Mouse (Mus musculus): Measurements from ENCODE around the gene Myh6. TPM values are rescaled to one million over a fixed set of nuclear protein-coding genes. Genes with fewer than 3 reads are reported as not detected.

Gene Myh6
- not detected in 2 replicates for polyA plus RNA-seq (2012; ENCODE audit: insufficient read depth, insufficient read length, low replicate concordance, missing spikeins)

DNA sequence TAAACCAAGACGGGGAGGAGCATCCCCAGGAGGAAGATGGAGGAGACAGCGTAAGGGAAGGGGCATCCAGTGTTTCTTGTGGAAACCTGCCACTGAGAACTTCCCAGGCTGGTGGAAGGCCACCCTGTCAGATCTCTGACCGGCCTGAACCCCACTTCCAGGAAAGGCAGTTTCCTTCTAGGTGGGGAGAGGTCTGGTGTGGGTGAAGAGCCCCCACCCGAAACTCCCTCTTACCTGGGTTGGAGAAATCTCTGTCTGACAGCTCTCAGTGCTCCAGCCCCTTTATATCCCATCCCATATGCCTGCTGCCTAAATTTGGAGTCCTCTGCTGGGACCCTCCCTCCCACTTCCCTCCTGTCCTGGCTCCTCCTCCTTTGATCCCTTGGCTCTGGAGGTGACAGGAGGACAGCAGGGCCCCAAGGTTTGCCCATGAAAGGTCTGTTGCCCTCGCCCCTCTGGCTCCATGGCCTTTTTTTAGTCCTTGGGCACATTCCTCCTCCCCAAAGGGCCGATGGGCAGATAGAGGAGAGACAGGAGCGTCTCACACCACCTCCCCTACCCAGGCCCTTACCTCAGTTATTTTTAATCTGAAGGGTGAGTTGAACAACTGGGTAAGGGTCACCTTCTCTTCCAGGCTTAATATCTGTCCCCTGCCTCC lies at the start of gene Myh6:
Gene Myh6 (minus strand): TSS at position 608 of the 658 bp plus-strand sequence.
- TF ChIP-seq POLR2A (IDR thresholded peaks at IDR 0.05; ENCODE audit: insufficient read depth, low read depth, low read length) (no peak), CTCF (IDR thresholded peaks at IDR 0.05; ENCODE audit: insufficient read depth, low read depth, low read length) (no peak)
- 86% methylated on average over 7 of the region's 7 CpGs for WGBS
- no peak within 1 kb of the TSS for H3K27ac ChIP-seq (ENCODE audit: insufficient read depth, low read depth, low read length)
- H3K4me3 ChIP-seq (ENCODE audit: insufficient read depth, low read depth, low read length): no peak within 1 kb of the TSS
- H3K4me1 ChIP-seq (ENCODE audit: control insufficient read depth, insufficient read depth, low read length): no peaks in the 10 kb centered on the region

DNA sequence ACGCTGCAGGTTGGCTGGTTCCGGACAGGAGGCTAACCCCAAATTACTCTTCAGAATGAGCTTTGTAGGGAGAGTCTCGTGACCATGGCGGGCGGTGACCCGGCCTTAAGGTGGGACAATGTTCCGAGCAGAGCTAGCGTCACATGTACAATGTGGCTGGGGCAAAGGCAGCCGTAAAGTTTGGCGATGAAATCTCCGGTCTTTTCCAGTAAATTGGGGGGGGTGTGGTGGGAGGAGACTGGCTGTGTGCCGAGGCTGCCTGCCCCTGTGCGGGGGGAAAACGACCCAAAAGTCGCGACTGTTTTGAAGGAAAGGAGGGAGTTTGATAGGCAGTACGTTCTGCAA lies 49.0 kb upstream of the Myh6 start:
- 0% methylated on average over 17 of the region's 17 CpGs for WGBS
- H3K27ac ChIP-seq (ENCODE audit: insufficient read depth, low read depth, low read length): peak overlapping the region; percentile 71; the same call in 1 of the 2 replicates
- peaks cover 5% of the 10 kb centered on the region; the same call in 1 of the 2 replicates for H3K4me1 ChIP-seq (ENCODE audit: control insufficient read depth, insufficient read depth, low read length)
- TF ChIP-seq CTCF (IDR thresholded peaks at IDR 0.05; ENCODE audit: insufficient read depth, low read depth, low read length) (0 out of 2 replicates have a peak, but pooled peaks have one; percentile 11), POLR2A (IDR thresholded peaks at IDR 0.05; ENCODE audit: insufficient read depth, low read depth, low read length) (no peak)
- peak overlapping the region; percentile 95 for H3K4me3 ChIP-seq (ENCODE audit: insufficient read depth, low read depth, low read length)

DNA sequence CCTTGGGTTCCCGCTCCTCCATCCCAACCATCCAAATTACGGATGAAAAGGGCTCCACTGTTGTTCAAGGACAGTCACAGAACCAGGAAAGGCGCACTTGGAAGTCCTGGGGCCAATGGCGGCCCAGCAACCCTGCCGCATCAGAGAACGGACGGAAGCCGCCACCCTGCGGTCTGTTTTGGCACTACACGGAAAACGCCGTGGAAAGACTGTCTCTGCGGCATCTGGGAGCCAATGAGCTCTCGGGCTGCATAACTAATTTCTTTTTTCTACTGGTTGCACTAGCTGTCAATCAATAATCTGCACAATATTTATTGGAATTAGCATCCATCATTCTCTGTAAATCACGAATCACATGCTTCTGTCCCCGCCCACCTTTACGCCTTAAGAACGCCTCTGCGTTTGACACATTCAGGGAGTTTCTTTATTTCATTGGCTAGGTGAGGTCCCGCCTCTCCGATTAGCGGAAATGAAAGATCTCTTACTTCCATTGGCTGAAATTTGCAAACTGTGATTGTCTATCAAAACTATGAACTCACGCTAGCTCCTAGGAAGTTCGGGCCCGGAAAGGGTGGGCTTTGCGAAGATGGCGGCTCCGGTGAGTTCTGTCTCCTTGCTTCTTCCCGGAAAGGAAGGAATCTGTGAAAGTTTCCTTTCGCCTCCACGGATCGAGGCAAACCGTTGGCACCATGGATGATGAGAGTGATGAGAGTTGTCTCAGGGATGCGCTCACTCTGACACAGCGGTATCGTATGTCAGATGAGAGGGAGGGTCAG lies 48.5 kb upstream of the Myh6 start, which contains the start of gene Ngdn:
Gene Ngdn (plus strand): TSS at position 464 of the 776 bp plus-strand sequence.
- peaks cover 5% of the 10 kb centered on the region; the same call in 1 of the 2 replicates for H3K4me1 ChIP-seq (ENCODE audit: control insufficient read depth, insufficient read depth, low read length)
- WGBS: under 1% methylated on average over 36 of the region's 36 CpGs
- H3K4me3 ChIP-seq (ENCODE audit: insufficient read depth, low read depth, low read length): peak within 1 kb of the TSS; percentile 95
- TF ChIP-seq POLR2A (IDR thresholded peaks at IDR 0.05; ENCODE audit: insufficient read depth, low read depth, low read length) (peak; percentile 55), CTCF (IDR thresholded peaks at IDR 0.05; ENCODE audit: insufficient read depth, low read depth, low read length) (peak; percentile 82)
- peak within 1 kb of the TSS; percentile 94 for H3K27ac ChIP-seq (ENCODE audit: insufficient read depth, low read depth, low read length)

DNA sequence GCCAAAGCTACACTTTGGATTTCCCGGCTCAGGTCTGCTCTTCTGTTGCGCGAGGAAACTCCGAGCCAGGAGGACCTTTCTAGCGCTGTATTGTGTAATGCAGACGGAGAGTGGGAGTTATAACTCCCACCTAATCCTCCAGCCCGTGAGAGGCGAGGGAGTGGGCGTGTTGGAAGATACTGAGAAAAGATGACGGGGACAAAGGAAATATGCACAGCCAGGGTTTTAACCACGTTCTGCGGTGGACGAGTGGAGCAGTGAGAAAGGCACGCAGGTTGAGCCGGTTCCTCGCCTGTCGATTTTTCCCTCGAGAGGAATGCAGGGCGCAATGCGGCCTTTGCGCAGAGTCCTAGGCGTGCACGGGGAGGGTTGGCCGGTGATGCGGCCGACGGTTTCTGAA lies 47.9 kb upstream of the Myh6 start:
- H3K4me3 ChIP-seq (ENCODE audit: insufficient read depth, low read depth, low read length): peak overlapping the region; percentile 57
- under 1% methylated on average over 27 of the region's 27 CpGs for WGBS
- TF ChIP-seq POLR2A (IDR thresholded peaks at IDR 0.05; ENCODE audit: insufficient read depth, low read depth, low read length): no peak; the same call in 1 of the 2 replicates
- no peak for TF ChIP-seq CTCF (IDR thresholded peaks at IDR 0.05; ENCODE audit: insufficient read depth, low read depth, low read length)

DNA sequence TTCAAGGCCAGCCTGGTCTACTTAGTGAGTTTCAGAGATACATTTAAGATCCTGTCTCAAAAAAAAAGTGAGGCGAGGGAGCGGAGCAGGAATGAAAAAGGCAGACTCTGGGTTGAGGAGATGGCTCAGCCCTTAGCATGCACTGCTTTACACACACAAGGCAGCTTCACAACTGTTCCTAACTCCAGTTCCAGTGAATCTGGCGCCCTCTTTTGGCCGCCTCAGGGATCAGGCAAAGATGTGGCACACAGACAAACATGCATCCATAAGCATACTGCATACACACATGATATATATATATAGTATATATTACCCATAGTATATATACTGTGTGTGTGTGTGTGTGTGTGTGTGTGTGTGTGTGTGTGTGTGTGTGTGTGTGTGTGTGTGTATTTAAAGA lies 44.4 kb upstream of the Myh6 start:
- 62% methylated on average over 4 of the region's 4 CpGs for WGBS
- TF ChIP-seq CTCF (IDR thresholded peaks at IDR 0.05; ENCODE audit: insufficient read depth, low read depth, low read length) (no peak), POLR2A (IDR thresholded peaks at IDR 0.05; ENCODE audit: insufficient read depth, low read depth, low read length) (no peak)

More for the DNA sequence above, 47.9 kb upstream of the Myh6 start:
- Histone ChIP-seq H3K27ac (ENCODE audit: insufficient read depth, low read depth, low read length) (peak overlapping the region; percentile 94), H3K4me1 (ENCODE audit: control insufficient read depth, insufficient read depth, low read length) (peaks cover 5% of the 10 kb centered on the region; the same call in 1 of the 2 replicates)

DNA sequence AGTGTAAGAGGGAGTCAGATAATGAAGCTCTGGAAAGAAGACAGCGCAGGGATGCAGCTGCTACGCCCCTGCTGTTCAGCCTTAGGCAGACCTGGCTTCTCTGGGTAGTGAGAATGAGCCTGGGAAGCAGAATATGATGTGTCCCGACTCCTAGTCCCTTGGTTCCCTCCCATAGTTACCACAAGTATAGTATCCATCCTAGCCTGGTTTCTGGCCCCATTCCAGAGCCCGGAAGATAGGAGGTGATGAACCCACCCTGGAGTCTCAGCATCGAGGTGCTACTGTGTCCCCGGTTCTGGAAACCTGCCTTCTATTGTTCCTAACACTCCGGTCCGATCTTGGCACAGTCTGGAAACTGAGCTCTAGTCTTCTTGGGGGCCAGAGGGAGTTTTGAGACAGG lies 41.7 kb upstream of the Myh6 start:
- no peak for TF ChIP-seq CTCF (IDR thresholded peaks at IDR 0.05; ENCODE audit: insufficient read depth, low read depth, low read length)
- no peak for TF ChIP-seq POLR2A (IDR thresholded peaks at IDR 0.05; ENCODE audit: insufficient read depth, low read depth, low read length)
- Histone ChIP-seq H3K4me3 (ENCODE audit: insufficient read depth, low read depth, low read length) (no peak overlapping the region), H3K27ac (ENCODE audit: insufficient read depth, low read depth, low read length) (no peak overlapping the region), H3K4me1 (ENCODE audit: control insufficient read depth, insufficient read depth, low read length) (peaks cover 14% of the 10 kb centered on the region)
- WGBS: 70% methylated on average over 8 of the region's 8 CpGs

More for the DNA sequence above, 44.4 kb upstream of the Myh6 start:
- peaks cover 5% of the 10 kb centered on the region; the same call in 1 of the 2 replicates for H3K4me1 ChIP-seq (ENCODE audit: control insufficient read depth, insufficient read depth, low read length)
- H3K4me3 ChIP-seq (ENCODE audit: insufficient read depth, low read depth, low read length): no peak overlapping the region
- no peak overlapping the region for H3K27ac ChIP-seq (ENCODE audit: insufficient read depth, low read depth, low read length)

DNA sequence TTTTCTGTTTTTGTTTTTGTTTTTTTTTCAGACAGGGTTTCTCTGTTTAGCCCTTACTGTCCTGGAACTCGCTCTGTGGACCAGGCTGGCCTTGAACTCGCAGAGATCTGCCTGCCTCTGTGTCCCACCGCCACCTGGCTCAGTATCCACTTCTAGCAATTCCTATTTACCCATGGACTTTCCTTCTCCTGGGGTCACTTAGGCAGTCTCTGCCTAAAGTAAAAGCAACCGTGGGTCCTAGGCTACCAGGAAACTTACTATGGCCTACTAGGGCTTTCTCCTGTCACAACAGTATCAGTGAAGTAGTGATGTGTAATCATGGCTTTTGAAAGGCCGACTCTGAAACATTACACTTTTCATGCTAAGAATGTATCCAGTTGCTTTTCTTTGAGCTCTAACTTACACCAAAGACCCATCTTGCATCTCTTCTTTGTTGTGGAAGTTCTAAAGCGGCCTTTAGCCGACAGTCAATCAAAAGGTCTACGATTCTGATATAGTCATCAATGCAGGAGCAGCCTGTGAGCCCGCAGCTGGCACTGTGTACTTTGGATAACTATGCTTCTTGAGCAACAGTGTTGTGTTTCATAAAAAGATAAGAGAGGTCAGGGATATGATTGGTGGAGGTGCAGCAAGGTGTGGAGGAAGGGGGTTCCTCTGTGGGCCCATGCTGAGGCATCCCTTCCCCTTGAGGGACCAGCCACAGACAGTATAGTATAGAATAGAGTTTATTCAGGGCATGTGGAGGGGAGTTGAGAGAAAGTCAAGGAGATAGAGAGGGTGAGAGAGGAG lies 40.6 kb upstream of the Myh6 start:
- Histone ChIP-seq H3K4me3 (ENCODE audit: insufficient read depth, low read depth, low read length) (no peak overlapping the region), H3K4me1 (ENCODE audit: control insufficient read depth, insufficient read depth, low read length) (peaks cover 20% of the 10 kb centered on the region), H3K27ac (ENCODE audit: insufficient read depth, low read depth, low read length) (no peak overlapping the region)
- 89% methylated on average over 9 of the region's 9 CpGs for WGBS
- TF ChIP-seq CTCF (IDR thresholded peaks at IDR 0.05; ENCODE audit: insufficient read depth, low read depth, low read length) (no peak), POLR2A (IDR thresholded peaks at IDR 0.05; ENCODE audit: insufficient read depth, low read depth, low read length) (no peak)

DNA sequence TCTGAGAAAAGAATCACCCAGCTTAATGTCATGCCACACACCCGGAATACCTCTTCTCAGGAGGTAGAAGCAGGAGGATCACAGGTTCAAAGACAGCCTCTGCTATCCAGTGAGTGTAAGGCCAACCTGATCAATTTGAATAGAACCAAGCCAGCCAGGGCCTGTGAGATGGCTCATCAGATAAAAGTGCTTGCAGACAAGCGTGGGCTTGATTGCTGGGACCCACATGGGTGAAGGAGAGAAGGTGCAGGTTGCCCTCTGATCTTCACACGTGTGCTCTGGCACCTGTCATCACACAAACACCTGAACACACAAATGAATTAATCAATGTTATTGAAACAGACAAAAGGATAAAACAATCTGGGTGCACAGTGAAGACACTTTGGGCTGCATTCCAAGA lies 39.8 kb upstream of the Myh6 start:
- Histone ChIP-seq H3K27ac (ENCODE audit: insufficient read depth, low read depth, low read length) (no peak overlapping the region), H3K4me3 (ENCODE audit: insufficient read depth, low read depth, low read length) (no peak overlapping the region), H3K4me1 (ENCODE audit: control insufficient read depth, insufficient read depth, low read length) (peaks cover 20% of the 10 kb centered on the region)
- TF ChIP-seq POLR2A (IDR thresholded peaks at IDR 0.05; ENCODE audit: insufficient read depth, low read depth, low read length) (no peak), CTCF (IDR thresholded peaks at IDR 0.05; ENCODE audit: insufficient read depth, low read depth, low read length) (no peak)
- 74% methylated on average over 3 of the region's 3 CpGs for WGBS
